8 mouse cellular contexts compared by ENCODE assay signal in the genomic region with DNA sequence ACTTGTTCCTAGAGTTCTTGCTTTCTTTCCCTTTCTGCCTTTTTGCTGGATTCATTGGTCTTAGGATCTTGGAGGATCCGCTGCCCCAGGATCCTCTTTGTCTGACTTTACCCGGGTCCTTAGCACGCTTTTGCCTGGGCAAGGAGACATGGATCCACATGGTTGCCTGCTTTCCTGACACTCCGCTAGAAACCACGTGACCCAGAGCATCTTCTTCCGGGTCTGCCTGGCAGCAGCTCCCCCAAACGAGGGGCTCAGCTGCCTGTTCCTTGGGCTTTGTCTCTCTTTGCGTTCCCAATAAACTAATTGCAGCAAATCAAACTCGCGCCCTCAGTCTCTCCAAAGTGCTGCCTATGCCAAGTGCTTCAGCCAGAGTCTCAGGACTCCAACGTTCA. TPM values are rescaled to one million over a fixed set of nuclear protein-coding genes. Genes with fewer than 3 reads are reported as not detected.
A peak's percentile ranks its signal among the peaks of the same experiment; 100 is the strongest.
DNase-seq lines count a peak whose midpoint lies in the region; ATAC-seq and TF ChIP-seq lines count a peak whose summit lies in the region.
"Had no signal": no experiment of that assay in that cellular context is flagged by ENCODE, and none has a peak within 500 bp of the region (broad histone marks: within the 10 kb centered on the region; RNA-seq: fewer than 3 reads in every experiment).

No protein-coding gene starts in this region.

- no peak for ATAC-seq in lung, embryonic 15.5 days (ENCODE audit: borderline replicate concordance, extremely low read depth, low FRiP score, low TSS enrichment)
- ATAC-seq in forebrain, embryonic 14.5 days: peak; percentile 74
- no peak for ATAC-seq in limb, embryonic 14.5 days (ENCODE audit: low FRiP score, low read depth)

- no peaks in the 10 kb centered on the region for H3K9me3 ChIP-seq in lung, embryonic 15.5 days
- no peaks in the 10 kb centered on the region for H3K9me3 ChIP-seq in forebrain, embryonic 14.5 days (replicated peaks; ENCODE audit: control insufficient read depth, low read length)
- no peaks in the 10 kb centered on the region for H3K9me3 ChIP-seq in limb, embryonic 14.5 days (ENCODE audit: control insufficient read depth, low read length)

- no peak overlapping the region for H3K9ac ChIP-seq in lung, embryonic 15.5 days
- peak overlapping the region; percentile 22 for H3K9ac ChIP-seq in forebrain, embryonic 14.5 days (ENCODE audit: low read length)
- no peak overlapping the region for H3K9ac ChIP-seq in limb, embryonic 14.5 days (ENCODE audit: low read depth, low read length, severe bottlenecking)

- WGBS in lung, embryonic 15.5 days: 27% methylated on average over 11 of the region's 11 CpGs
- 27% methylated on average over 11 of the region's 11 CpGs for WGBS in forebrain, embryonic 14.5 days
- 32% methylated on average over 11 of the region's 11 CpGs for WGBS in limb, embryonic 14.5 days
- WGBS in small intestine, adult 2 months: 26% methylated on average over 11 of the region's 11 CpGs

- H3K4me3 ChIP-seq in lung, embryonic 15.5 days: no peak overlapping the region; the same call in 1 of the 2 replicates
- peak overlapping the region; percentile 24 for H3K4me3 ChIP-seq in forebrain, embryonic 14.5 days (ENCODE audit: low read depth, low read length)
- H3K4me3 ChIP-seq in limb, embryonic 14.5 days (replicated peaks; ENCODE audit: low read length): peak overlapping the region; percentile 24
- peak overlapping the region; percentile 39 for H3K4me3 ChIP-seq in small intestine, adult 2 months (ENCODE audit: low read depth, low read length)

- H3K27ac ChIP-seq in lung, embryonic 15.5 days: no peak overlapping the region
- H3K27ac ChIP-seq in forebrain, embryonic 14.5 days (ENCODE audit: low read depth, low read length): no peak overlapping the region
- no peak overlapping the region for H3K27ac ChIP-seq in limb, embryonic 14.5 days (replicated peaks; ENCODE audit: low read depth, low read length)
- no peak overlapping the region for H3K27ac ChIP-seq in small intestine, adult 2 months (ENCODE audit: insufficient read depth, low read depth, low read length)

- H3K27me3 ChIP-seq in lung, embryonic 15.5 days: peaks cover 17% of the 10 kb centered on the region
- 0 out of 2 replicates have a peak, but pooled peaks cover 2% of the 10 kb centered on the region for H3K27me3 ChIP-seq in forebrain, embryonic 14.5 days (replicated peaks; ENCODE audit: control insufficient read depth, insufficient read depth, low read length)
- H3K27me3 ChIP-seq in limb, embryonic 14.5 days (ENCODE audit: control insufficient read depth, insufficient read depth, low read length): peaks cover 9% of the 10 kb centered on the region; the same call in 1 of the 2 replicates
- 0 out of 2 replicates have a peak, but pooled peaks cover 2% of the 10 kb centered on the region for H3K27me3 ChIP-seq in small intestine, adult 2 months (ENCODE audit: control insufficient read depth, insufficient read depth, low read length)

- H3K36me3 ChIP-seq in lung, embryonic 15.5 days: no peaks in the 10 kb centered on the region
- H3K36me3 ChIP-seq in forebrain, embryonic 14.5 days (ENCODE audit: control insufficient read depth, insufficient read depth, low read length): no peaks in the 10 kb centered on the region
- no peaks in the 10 kb centered on the region for H3K36me3 ChIP-seq in limb, embryonic 14.5 days (ENCODE audit: control insufficient read depth, insufficient read depth, low read length)
- no peaks in the 10 kb centered on the region for H3K36me3 ChIP-seq in small intestine, adult 2 months (ENCODE audit: control insufficient read depth, insufficient read depth, low read length)

- TF ChIP-seq POLR2A in limb, embryonic 14.5 days (IDR thresholded peaks at IDR 0.05; ENCODE audit: borderline replicate concordance, extremely low read depth, insufficient read depth, insufficient read length): no peak
- no peak for TF ChIP-seq POLR2A in small intestine, adult 2 months (IDR thresholded peaks at IDR 0.05; ENCODE audit: low read depth, low read length)

- peak overlapping the region; percentile 54 for H3K4me2 ChIP-seq in lung, embryonic 15.5 days
- peak overlapping the region; percentile 61 for H3K4me2 ChIP-seq in forebrain, embryonic 14.5 days (ENCODE audit: low read length)
- H3K4me2 ChIP-seq in limb, embryonic 14.5 days (replicated peaks; ENCODE audit: low read depth, low read length, severe bottlenecking): peak overlapping the region; percentile 48

- TF ChIP-seq CTCF in small intestine, adult 2 months (IDR thresholded peaks at IDR 0.05; ENCODE audit: extremely low read depth, insufficient read length, insufficient replicate concordance, low read depth, low read length): no peak

- DNase-seq in lung, postnatal 36 days: no peak
- peak; percentile 66 for DNase-seq in forebrain, embryonic 14.5 days (ENCODE audit: low spot score)
- DNase-seq in limb, embryonic 14.5 days (ENCODE audit: low spot score): no peak
- no peak for DNase-seq in c-Kit-positive CD71-positive TER-119-positive erythroid progenitor cells, embryonic 14.5 days (ENCODE audit: low spot score)
- no peak for DNase-seq in cerebellum, adult 9-11 months

- peaks cover 4% of the 10 kb centered on the region for H3K4me1 ChIP-seq in lung, embryonic 15.5 days
- peaks cover 7% of the 10 kb centered on the region; the same call in 1 of the 2 replicates for H3K4me1 ChIP-seq in forebrain, embryonic 14.5 days (ENCODE audit: control insufficient read depth, insufficient read depth, low read length)
- 0 out of 2 replicates have a peak, but pooled peaks cover 4% of the 10 kb centered on the region for H3K4me1 ChIP-seq in limb, embryonic 14.5 days (ENCODE audit: control insufficient read depth, insufficient read depth, low read length)
- H3K4me1 ChIP-seq in small intestine, adult 2 months (ENCODE audit: control insufficient read depth, insufficient read depth, insufficient read length, low read length): peaks cover 4% of the 10 kb centered on the region

RNA-seq across cellular contexts. Expression of gene Krt86, which starts 6.4 kb away (rescaled TPM):
- polyA plus RNA-seq in lung, embryonic 15.5 days (2015; fragmentation: Nextera tagmentation; extraction: Ambion mirVana): not detected in 2 replicates
- not detected in 2 replicates for polyA plus RNA-seq in forebrain, embryonic 14.5 days (2014; fragmentation: Nextera tagmentation; extraction: Ambion mirVana)
- 0.15 TPM in 1 of 2 replicates, not detected in the other for polyA plus RNA-seq in limb, embryonic 14.5 days (2012; rRNA removed)
- polyA plus RNA-seq in limb, embryonic 14.5 days (2014; fragmentation: Nextera tagmentation; extraction: Ambion mirVana): 0.10 TPM in 1 of 2 replicates, not detected in the other
- polyA plus RNA-seq in small intestine, adult 2 months (2012; rRNA removed): not detected in 2 replicates
- polyA plus RNA-seq: cortical plate, adult 2 months had no signal

RNA-seq across cellular contexts. Expression of gene Krt83, which starts 11.6 kb away (rescaled TPM):
- 0.13 TPM in 1 of 2 replicates, not detected in the other for polyA plus RNA-seq in lung, embryonic 15.5 days (2015; fragmentation: Nextera tagmentation; extraction: Ambion mirVana)
- not detected in 2 replicates for polyA plus RNA-seq in forebrain, embryonic 14.5 days (2014; fragmentation: Nextera tagmentation; extraction: Ambion mirVana)
- 0.06 TPM in 1 of 2 replicates, not detected in the other for polyA plus RNA-seq in limb, embryonic 14.5 days (2012; rRNA removed)
- polyA plus RNA-seq in limb, embryonic 14.5 days (2014; fragmentation: Nextera tagmentation; extraction: Ambion mirVana): not detected in 2 replicates
- polyA plus RNA-seq in small intestine, adult 2 months (2012; rRNA removed): 0.08 and 0.48 TPM in 2 replicates
- polyA plus RNA-seq: cortical plate, adult 2 months had no signal

RNA-seq across cellular contexts. Expression of gene Krt81, which starts 16.1 kb away (rescaled TPM):
- not detected in 2 replicates for polyA plus RNA-seq in lung, embryonic 15.5 days (2015; fragmentation: Nextera tagmentation; extraction: Ambion mirVana)
- polyA plus RNA-seq in forebrain, embryonic 14.5 days (2014; fragmentation: Nextera tagmentation; extraction: Ambion mirVana): not detected in 2 replicates
- polyA plus RNA-seq in limb, embryonic 14.5 days (2012; rRNA removed): not detected in 2 replicates
- not detected in 2 replicates for polyA plus RNA-seq in limb, embryonic 14.5 days (2014; fragmentation: Nextera tagmentation; extraction: Ambion mirVana)
- polyA plus RNA-seq in small intestine, adult 2 months (2012; rRNA removed): not detected in 2 replicates
- polyA plus RNA-seq: cortical plate, adult 2 months had no signal

RNA-seq across cellular contexts. Expression of gene Krt88, which starts 32.1 kb away (rescaled TPM):
- polyA plus RNA-seq in lung, embryonic 15.5 days (2015; fragmentation: Nextera tagmentation; extraction: Ambion mirVana): not detected in 2 replicates
- not detected in 2 replicates for polyA plus RNA-seq in forebrain, embryonic 14.5 days (2014; fragmentation: Nextera tagmentation; extraction: Ambion mirVana)
- 0.15 TPM in 1 of 2 replicates, not detected in the other for polyA plus RNA-seq in limb, embryonic 14.5 days (2012; rRNA removed)
- not detected in 2 replicates for polyA plus RNA-seq in limb, embryonic 14.5 days (2014; fragmentation: Nextera tagmentation; extraction: Ambion mirVana)
- not detected in 2 replicates for polyA plus RNA-seq in small intestine, adult 2 months (2012; rRNA removed)

RNA-seq across cellular contexts. Expression of gene Gm49425, which starts 37.4 kb away (rescaled TPM):
- polyA plus RNA-seq in lung, embryonic 15.5 days (2015; fragmentation: Nextera tagmentation; extraction: Ambion mirVana): not detected in 2 replicates
- polyA plus RNA-seq in forebrain, embryonic 14.5 days (2014; fragmentation: Nextera tagmentation; extraction: Ambion mirVana): not detected in 2 replicates
- 0.22 and 0.23 TPM in 2 replicates for polyA plus RNA-seq in limb, embryonic 14.5 days (2012; rRNA removed)
- 0.30 and 0.45 TPM in 2 replicates for polyA plus RNA-seq in limb, embryonic 14.5 days (2014; fragmentation: Nextera tagmentation; extraction: Ambion mirVana)
- polyA plus RNA-seq in small intestine, adult 2 months (2012; rRNA removed): not detected in 2 replicates
- polyA plus RNA-seq: cortical plate, adult 2 months had no signal
